Mouse (Mus musculus): ENCODE measurements around the gene Ctnnbl1.
A peak's percentile ranks its signal among the peaks of the same experiment; 100 is the strongest.

Gene Ctnnbl1

GRCm38 (mm10) chr2:157736854-157737850 lies at the start of gene Ctnnbl1:
Gene Ctnnbl1 (plus strand): TSS chr2:157737401.
- DNase-seq = peak; percentile 99

GRCm38 (mm10) chr2:157687506-157687905 lies 49.7 kb upstream of the Ctnnbl1 start:
- no peak for DNase-seq

GRCm38 (mm10) chr2:157691266-157692105 lies 45.7 kb upstream of the Ctnnbl1 start:
- DNase-seq = no peak

GRCm38 (mm10) chr2:157692365-157692932 lies 44.8 kb upstream of the Ctnnbl1 start:
- DNase-seq = no peak

GRCm38 (mm10) chr2:157693576-157693975 lies 43.6 kb upstream of the Ctnnbl1 start:
- DNase-seq = no peak

GRCm38 (mm10) chr2:157696297-157696731 lies 40.9 kb upstream of the Ctnnbl1 start:
- DNase-seq = no peak

- no peak for DNase-seq
Observed at GRCm38 (mm10) chr2:157703155-157703554, 34.0 kb upstream of the Ctnnbl1 start.

- no peak for DNase-seq
Observed at GRCm38 (mm10) chr2:157704991-157705776, 32.0 kb upstream of the Ctnnbl1 start.

GRCm38 (mm10) chr2:157705777-157706158 lies 31.4 kb upstream of the Ctnnbl1 start:
- no peak for DNase-seq

GRCm38 (mm10) chr2:157707191-157707923 lies 29.8 kb upstream of the Ctnnbl1 start:
- peak; percentile 29 for DNase-seq

GRCm38 (mm10) chr2:157712677-157713076 lies 24.5 kb upstream of the Ctnnbl1 start:
- DNase-seq = no peak

GRCm38 (mm10) chr2:157715586-157716191 lies 21.5 kb upstream of the Ctnnbl1 start:
- DNase-seq = no peak

GRCm38 (mm10) chr2:157718441-157718840 lies 18.8 kb upstream of the Ctnnbl1 start:
- DNase-seq = no peak

GRCm38 (mm10) chr2:157723883-157724573 lies 13.2 kb upstream of the Ctnnbl1 start:
- DNase-seq = no peak

GRCm38 (mm10) chr2:157724574-157724914 lies 12.7 kb upstream of the Ctnnbl1 start:
- DNase-seq = no peak

GRCm38 (mm10) chr2:157744619-157745018 lies 7.4 kb downstream of the Ctnnbl1 start:
- DNase-seq = no peak

- DNase-seq = no peak
Observed at GRCm38 (mm10) chr2:157745735-157746134, 8.5 kb downstream of the Ctnnbl1 start.

GRCm38 (mm10) chr2:157746558-157746957 lies 9.4 kb downstream of the Ctnnbl1 start:
- no peak for DNase-seq

- DNase-seq = no peak
Observed at GRCm38 (mm10) chr2:157747989-157748388, 10.8 kb downstream of the Ctnnbl1 start.

GRCm38 (mm10) chr2:157750481-157750880 lies 13.3 kb downstream of the Ctnnbl1 start:
- DNase-seq = no peak

Data from cerebellum, adult 11-12 months (tissue).